Mouse (Mus musculus): ENCODE measurements at regions not wholly inside any gene's neighbourhood (a gene's known extent, or its start where the extent isn't known, plus 50 kb on each side); places are given as distances from the start of the nearest gene placed in this dataset.

GRCm38 (mm10) chr13:90503188-90503587, 402.0 kb downstream of the Atp6ap1l start:
- H3K9me3 ChIP-seq (ENCODE audit: control insufficient read depth, insufficient read depth, low read depth, low read length) = no peaks in the 10 kb centered on the region
- TF ChIP-seq ZNF384 (IDR thresholded peaks at IDR 0.05; ENCODE audit: low read depth, low read length) = no peak
- TF ChIP-seq MAFK (IDR thresholded peaks at IDR 0.05; ENCODE audit: insufficient read depth, low read depth, low read length) = no peak
- TF ChIP-seq ZC3H11A (IDR thresholded peaks at IDR 0.05; ENCODE audit: borderline replicate concordance, low read depth, low read length) = no peak
- TF ChIP-seq HCFC1 (IDR thresholded peaks at IDR 0.05; ENCODE audit: borderline replicate concordance, insufficient read depth, low read length) = no peak
- TF ChIP-seq CHD2 (IDR thresholded peaks at IDR 0.05; ENCODE audit: low read depth, low read length) = no peak
- in situ Hi-C loops (cut with MboI; ENCODE audit: low sequenced_read_pairs in 2 of 2, unreplicated experiment in 2 of 2) = no loop called here

GRCm38 (mm10) chr13:90502141-90502540, 403.0 kb downstream of the Atp6ap1l start:
- peaks cover 0 to 2% of the 10 kb centered on the region in 2 experiments; a peak in 1 of 4 replicates for H3K4me1 ChIP-seq (ENCODE audit: control insufficient read depth in 2 of 2, insufficient read depth in 2 of 2, low read length in 2 of 2, poor library complexity in 1 of 2)
- H3K9me3 ChIP-seq (ENCODE audit: control insufficient read depth, insufficient read depth, low read depth, low read length) = no peaks in the 10 kb centered on the region
- no peak overlapping the region for H3K27ac ChIP-seq (ENCODE audit: insufficient read depth, low read depth, low read length, poor library complexity, severe bottlenecking)
- no peaks in the 10 kb centered on the region for H3K36me3 ChIP-seq (ENCODE audit: control insufficient read depth, insufficient read depth, low read length, poor library complexity, severe bottlenecking)
- H3K4me3 ChIP-seq (ENCODE audit: insufficient read depth in 1 of 2, low read depth in 1 of 2, low read length in 2 of 2, poor library complexity in 1 of 2, severe bottlenecking in 1 of 2) = no peak overlapping the region
- TF ChIP-seq ZC3H11A (IDR thresholded peaks at IDR 0.05; ENCODE audit: borderline replicate concordance, low read depth, low read length) (no peak), HCFC1 (IDR thresholded peaks at IDR 0.05; ENCODE audit: borderline replicate concordance, insufficient read depth, low read length) (no peak), CHD2 (IDR thresholded peaks at IDR 0.05; ENCODE audit: low read depth, low read length) (no peak), ZNF384 (IDR thresholded peaks at IDR 0.05; ENCODE audit: low read depth, low read length) (no peak), MAFK (IDR thresholded peaks at IDR 0.05; ENCODE audit: insufficient read depth, low read depth, low read length) (no peak)
- DNase-seq (ENCODE audit: low read depth, low spot score) = no peak
- no peak overlapping the region for H3K9ac ChIP-seq (ENCODE audit: insufficient read depth, low read depth, low read length, poor library complexity, severe bottlenecking)
- in situ Hi-C loops (cut with MboI; ENCODE audit: low sequenced_read_pairs in 2 of 2, unreplicated experiment in 2 of 2) = no loop called here

More at GRCm38 (mm10) chr13:90503188-90503587, 402.0 kb downstream of the Atp6ap1l start:
- H3K9ac ChIP-seq (ENCODE audit: insufficient read depth, low read depth, low read length, poor library complexity, severe bottlenecking) = no peak overlapping the region
- DNase-seq (ENCODE audit: low read depth, low spot score) = no peak
- peaks cover 0 to 2% of the 10 kb centered on the region in 2 experiments; a peak in 1 of 4 replicates for H3K4me1 ChIP-seq (ENCODE audit: control insufficient read depth in 2 of 2, insufficient read depth in 2 of 2, low read length in 2 of 2, poor library complexity in 1 of 2)
- H3K36me3 ChIP-seq (ENCODE audit: control insufficient read depth, insufficient read depth, low read length, poor library complexity, severe bottlenecking) = no peaks in the 10 kb centered on the region
- H3K27ac ChIP-seq (ENCODE audit: insufficient read depth, low read depth, low read length, poor library complexity, severe bottlenecking) = no peak overlapping the region
- H3K4me3 ChIP-seq (ENCODE audit: insufficient read depth in 1 of 2, low read depth in 1 of 2, low read length in 2 of 2, poor library complexity in 1 of 2, severe bottlenecking in 1 of 2) = no peak overlapping the region

GRCm38 (mm10) chr13:90498978-90499377, 406.2 kb downstream of the Atp6ap1l start:
- Histone ChIP-seq H3K9ac (ENCODE audit: insufficient read depth, low read depth, low read length, poor library complexity, severe bottlenecking) (no peak overlapping the region), H3K9me3 (ENCODE audit: control insufficient read depth, insufficient read depth, low read depth, low read length) (no peaks in the 10 kb centered on the region), H3K27ac (ENCODE audit: insufficient read depth, low read depth, low read length, poor library complexity, severe bottlenecking) (no peak overlapping the region), H3K4me1 (ENCODE audit: control insufficient read depth in 2 of 2, insufficient read depth in 2 of 2, low read length in 2 of 2, poor library complexity in 1 of 2) (no peaks in the 10 kb centered on the region), H3K4me3 (ENCODE audit: insufficient read depth in 1 of 2, low read depth in 1 of 2, low read length in 2 of 2, poor library complexity in 1 of 2, severe bottlenecking in 1 of 2) (no peak overlapping the region), H3K36me3 (ENCODE audit: control insufficient read depth, insufficient read depth, low read length, poor library complexity, severe bottlenecking) (no peaks in the 10 kb centered on the region)
- DNase-seq (ENCODE audit: low read depth, low spot score) = no peak
- in situ Hi-C loops (cut with MboI; ENCODE audit: low sequenced_read_pairs in 2 of 2, unreplicated experiment in 2 of 2) = no loop called here
- no peak for TF ChIP-seq ZNF384 (IDR thresholded peaks at IDR 0.05; ENCODE audit: low read depth, low read length)
- TF ChIP-seq CHD2 (IDR thresholded peaks at IDR 0.05; ENCODE audit: low read depth, low read length) = no peak
- TF ChIP-seq HCFC1 (IDR thresholded peaks at IDR 0.05; ENCODE audit: borderline replicate concordance, insufficient read depth, low read length) = no peak
- TF ChIP-seq MAFK (IDR thresholded peaks at IDR 0.05; ENCODE audit: insufficient read depth, low read depth, low read length) = no peak
- TF ChIP-seq ZC3H11A (IDR thresholded peaks at IDR 0.05; ENCODE audit: borderline replicate concordance, low read depth, low read length) = no peak

- no peaks in the 10 kb centered on the region for H3K9me3 ChIP-seq (ENCODE audit: control insufficient read depth, insufficient read depth, low read depth, low read length)
- in situ Hi-C loops (cut with MboI; ENCODE audit: low sequenced_read_pairs in 2 of 2, unreplicated experiment in 2 of 2) = no loop called here
- DNase-seq (ENCODE audit: low read depth, low spot score) = no peak
- H3K27ac ChIP-seq (ENCODE audit: insufficient read depth, low read depth, low read length, poor library complexity, severe bottlenecking) = no peak overlapping the region
- no peaks in the 10 kb centered on the region for H3K4me1 ChIP-seq (ENCODE audit: control insufficient read depth in 2 of 2, insufficient read depth in 2 of 2, low read length in 2 of 2, poor library complexity in 1 of 2)
- TF ChIP-seq MAFK (IDR thresholded peaks at IDR 0.05; ENCODE audit: insufficient read depth, low read depth, low read length) = no peak
- no peaks in the 10 kb centered on the region for H3K36me3 ChIP-seq (ENCODE audit: control insufficient read depth, insufficient read depth, low read length, poor library complexity, severe bottlenecking)
- H3K4me3 ChIP-seq (ENCODE audit: insufficient read depth in 1 of 2, low read depth in 1 of 2, low read length in 2 of 2, poor library complexity in 1 of 2, severe bottlenecking in 1 of 2) = no peak overlapping the region
- H3K9ac ChIP-seq (ENCODE audit: insufficient read depth, low read depth, low read length, poor library complexity, severe bottlenecking) = no peak overlapping the region
These were observed 407.6 kb downstream of the Atp6ap1l start for GRCm38 (mm10) chr13:90497573-90497972.

GRCm38 (mm10) chr13:90493696-90494095, 404.3 kb upstream of the Xrcc4 start:
- DNase-seq (ENCODE audit: low read depth, low spot score) = no peak
- no peaks in the 10 kb centered on the region for H3K36me3 ChIP-seq (ENCODE audit: control insufficient read depth, insufficient read depth, low read length, poor library complexity, severe bottlenecking)
- TF ChIP-seq HCFC1 (IDR thresholded peaks at IDR 0.05; ENCODE audit: borderline replicate concordance, insufficient read depth, low read length) (no peak), MAFK (IDR thresholded peaks at IDR 0.05; ENCODE audit: insufficient read depth, low read depth, low read length) (no peak), ZNF384 (IDR thresholded peaks at IDR 0.05; ENCODE audit: low read depth, low read length) (no peak), ZC3H11A (IDR thresholded peaks at IDR 0.05; ENCODE audit: borderline replicate concordance, low read depth, low read length) (no peak)
- no peaks in the 10 kb centered on the region for H3K4me1 ChIP-seq (ENCODE audit: control insufficient read depth in 2 of 2, insufficient read depth in 2 of 2, low read length in 2 of 2, poor library complexity in 1 of 2)
- no peak overlapping the region for H3K27ac ChIP-seq (ENCODE audit: insufficient read depth, low read depth, low read length, poor library complexity, severe bottlenecking)
- no peak overlapping the region for H3K9ac ChIP-seq (ENCODE audit: insufficient read depth, low read depth, low read length, poor library complexity, severe bottlenecking)
- in situ Hi-C loops (cut with MboI; ENCODE audit: low sequenced_read_pairs in 2 of 2, unreplicated experiment in 2 of 2) = no loop called here
- no peaks in the 10 kb centered on the region for H3K9me3 ChIP-seq (ENCODE audit: control insufficient read depth, insufficient read depth, low read depth, low read length)
- H3K4me3 ChIP-seq (ENCODE audit: insufficient read depth in 1 of 2, low read depth in 1 of 2, low read length in 2 of 2, poor library complexity in 1 of 2, severe bottlenecking in 1 of 2) = no peak overlapping the region

Measured in ES-E14 (cell line).